Mouse (Mus musculus) retina, embryonic 14.5 days (tissue): ENCODE results near the gene Cbx1.
"Not testable (repeated sequence)": the region's sequence is repeated elsewhere in the genome, so short reads cannot be mapped to it uniquely, and the experiment has no call there.

Experiments
- DNase-seq: peaks from one replicate; pipeline ENCODE4 v3.0.0-alpha.2; 2015; ENCODE audit warnings: low spot score

The Cbx1 gene

GRCm38 (mm10) chr11:96838341-96838740, 49.4 kb downstream of the Cbx1 start:
- no peak for DNase-seq

GRCm38 (mm10) chr11:96839428-96839827, 50.5 kb downstream of the Cbx1 start:
- DNase-seq, result no peak

DNA sequence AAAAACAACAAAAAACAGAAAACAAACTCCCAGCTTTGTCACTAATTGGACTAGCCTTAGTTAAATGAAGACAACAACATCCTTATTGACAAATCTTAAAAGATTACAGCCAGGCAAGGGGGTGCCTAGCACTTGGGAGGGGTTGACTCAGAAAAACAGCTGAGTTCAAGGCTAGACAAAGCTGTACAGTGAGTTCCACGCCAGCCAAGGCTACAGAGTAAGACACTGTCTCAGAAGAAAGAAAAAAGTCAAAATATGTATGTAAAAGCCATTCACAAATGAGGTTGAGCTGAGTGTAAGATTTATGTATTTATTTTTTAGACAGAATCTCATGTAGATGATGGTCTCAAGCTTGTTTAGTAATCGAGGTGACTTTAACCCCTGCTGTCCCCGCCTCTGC, 51.0 kb downstream of the Cbx1 start:
- no peak for DNase-seq

DNA sequence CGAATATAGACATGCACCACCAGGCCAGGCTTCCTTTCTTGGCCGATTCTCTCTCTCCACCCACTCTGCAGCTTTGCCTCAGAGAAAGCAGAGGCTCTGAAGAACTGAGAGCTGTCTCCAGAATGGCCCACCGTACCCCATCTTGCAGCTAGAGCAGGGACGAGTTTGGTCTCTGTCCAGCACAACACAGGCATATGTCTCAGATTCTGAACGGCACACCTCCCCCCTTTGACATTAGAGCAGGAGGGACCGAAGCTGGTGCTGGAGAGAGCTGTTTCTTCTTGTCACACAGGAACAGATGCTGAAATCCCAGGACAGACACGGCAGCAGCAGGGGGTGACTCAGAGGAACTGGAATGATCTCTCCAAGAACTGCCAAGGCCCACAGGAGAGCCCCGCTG, 51.4 kb downstream of the Cbx1 start:
- DNase-seq, result no peak

DNA sequence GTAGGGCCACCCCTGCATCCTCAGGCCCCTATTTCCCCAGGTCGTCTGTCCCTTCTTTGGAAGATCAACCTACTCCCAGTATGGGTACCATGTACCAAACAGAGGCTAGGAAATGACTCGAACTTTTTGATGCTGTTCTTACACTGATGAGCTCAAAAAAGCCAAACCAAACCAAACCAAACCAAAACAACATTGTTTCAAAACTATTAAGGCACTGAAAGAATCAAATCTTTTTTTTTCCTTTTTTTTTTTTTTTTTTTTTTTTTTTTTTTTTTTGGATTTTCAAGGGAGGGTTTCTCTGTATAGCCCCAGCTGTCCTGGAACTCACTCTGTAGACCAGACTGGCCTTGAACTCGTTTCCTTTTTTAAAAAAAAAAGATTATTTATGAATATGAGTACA, 54.7 kb downstream of the Cbx1 start:
- no peak for DNase-seq

DNA sequence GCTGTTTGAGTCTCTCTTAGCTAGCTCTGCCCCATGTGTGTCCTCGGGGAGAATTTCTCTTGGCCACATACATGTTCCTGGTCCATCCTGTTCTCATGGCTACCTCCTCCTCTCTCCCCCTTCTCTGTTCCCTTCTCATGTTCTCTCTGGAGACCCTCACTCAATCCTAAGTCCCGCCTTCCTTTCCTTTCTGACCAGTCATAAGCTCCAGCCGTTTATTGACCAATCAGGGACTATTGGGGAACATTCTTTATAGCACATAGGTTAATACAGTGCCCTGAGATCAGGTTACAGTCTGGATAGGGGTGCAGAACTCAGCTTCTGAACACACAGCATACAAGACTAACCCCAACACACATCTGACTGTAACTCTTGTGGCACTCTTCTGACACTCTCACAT, 58.3 kb downstream of the Cbx1 start:
- DNase-seq, result no peak

DNA sequence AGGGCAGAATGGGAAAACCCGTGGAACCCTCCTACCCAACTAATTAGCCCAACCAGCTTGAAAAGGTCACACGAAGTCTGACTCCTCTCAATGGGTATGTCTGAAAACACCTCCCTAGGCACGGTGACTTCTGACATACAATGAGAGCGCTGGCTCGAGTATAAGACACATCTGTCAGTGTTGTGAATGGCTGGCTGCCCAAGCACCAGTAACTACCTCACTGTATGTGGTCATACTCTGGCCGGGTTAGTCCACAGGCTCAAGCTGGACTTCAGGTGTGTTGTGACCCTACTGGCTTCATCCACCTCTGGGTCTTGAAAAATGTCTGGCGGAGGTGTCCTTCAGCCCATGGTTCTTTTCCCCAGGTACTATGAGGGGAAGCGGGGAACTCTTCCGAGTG, 59.8 kb downstream of the Cbx1 start:
- no peak for DNase-seq

- DNase-seq, result not testable (repeated sequence)
Observed at GRCm38 (mm10) chr11:96849145-96849544, 60.2 kb downstream of the Cbx1 start.

GRCm38 (mm10) chr11:96849681-96850467, 60.9 kb downstream of the Cbx1 start, which contains the start of gene Copz2:
Gene Copz2 (plus strand): TSS chr11:96849870.
- peak; percentile 51 for DNase-seq

- DNase-seq, result no peak
Observed at GRCm38 (mm10) chr11:96857446-96857845, 68.5 kb downstream of the Cbx1 start.
